Comparison of ENCODE assay signal across 10 mouse cellular contexts in genomic region chr11:4122742-4123579, GRCm38 (mm10). TPM values are rescaled to one million over a fixed set of nuclear protein-coding genes. Genes with fewer than 3 reads are reported as not detected.
DNase-seq lines count a peak whose midpoint lies in the region; ATAC-seq lines count a peak whose summit lies in the region.
"Had no signal": no experiment of that assay in that cellular context is flagged by ENCODE, and none has a peak within 500 bp of the region (broad histone marks: within the 10 kb centered on the region; RNA-seq: fewer than 3 reads in every experiment).

TSS of gene Sec14l2 (minus strand) at chr11:4123415.

- 0 out of 2 replicates have a peak within 1 kb of the TSS, but pooled peaks have one; percentile 0 for H3K4me3 ChIP-seq in liver, embryonic 15.5 days (replicated peaks)
- H3K4me3 ChIP-seq: forebrain, embryonic 12.5 days had no signal

- peaks cover 39% of the 10 kb centered on the region for H3K4me1 ChIP-seq in liver, embryonic 15.5 days (replicated peaks)

- peak within 1 kb of the TSS; percentile 31 for H3K4me2 ChIP-seq in liver, embryonic 15.5 days
- H3K4me2 ChIP-seq: forebrain, embryonic 12.5 days had no signal

- 0 out of 2 replicates have a peak within 1 kb of the TSS, but pooled peaks have one; percentile 6 for H3K9ac ChIP-seq in liver, embryonic 15.5 days
- H3K9ac ChIP-seq: forebrain, embryonic 12.5 days had no signal

- no peaks in the 10 kb centered on the region for H3K9me3 ChIP-seq in liver, embryonic 15.5 days (replicated peaks)

- peak; percentile 58 for ATAC-seq in common myeloid progenitor, adult 5-6 weeks (replicated peaks; ENCODE audit: low read depth, poor library complexity, severe bottlenecking)
- no peak for ATAC-seq in liver, embryonic 15.5 days (ENCODE audit: insufficient read depth)
- ATAC-seq: midbrain, embryonic 16.5 days had no signal

- H3K27me3 ChIP-seq in liver, embryonic 15.5 days = peaks cover 37% of the 10 kb centered on the region

- H3K27ac ChIP-seq in liver, embryonic 15.5 days (replicated peaks) = peak within 1 kb of the TSS; percentile 24; the same call in 1 of the 2 replicates
- H3K27ac ChIP-seq: forebrain, embryonic 12.5 days had no signal

- no peak for DNase-seq in left cerebral cortex, adult 8-10 months (ENCODE audit: low spot score in 2 of 2)
- no peak for DNase-seq in left cerebral cortex, adult 9 months (ENCODE audit: low spot score in 2 of 2)
- peak; percentile 51 for DNase-seq in thymus, postnatal 14 days
- no peak for DNase-seq in cerebellum, adult 9-11 months
- DNase-seq in urinary bladder, adult 2 months (ENCODE audit: low spot score) = no peak
- no peak for DNase-seq in embryo, embryonic 9.5 days (ENCODE audit: extremely low spot score)

- 38% methylated on average over 10 of the region's 10 CpGs for WGBS in liver, embryonic 15.5 days (ENCODE audit: insufficient replicate concordance)

- H3K36me3 ChIP-seq in liver, embryonic 15.5 days (replicated peaks) = no peaks in the 10 kb centered on the region
- H3K36me3 ChIP-seq: forebrain, embryonic 12.5 days had no signal

RNA-seq across cellular contexts. Expression of gene Sec14l2, which starts in this region (rescaled TPM):
- 10 to 100 TPM; 35.3 to 36.8 (median 36.4) TPM for total RNA-seq in left cerebral cortex, adult 8-10 months (2022)
- 2.1 and 3.7 TPM in 2 replicates for total RNA-seq in common myeloid progenitor, adult 5-6 weeks (2017)
- polyA plus RNA-seq in liver, embryonic 15.5 days (2015; fragmentation: Nextera tagmentation; extraction: Ambion mirVana) = 9.1 and 11.0 TPM in 2 replicates
- 1.3 and 1.4 TPM in 2 replicates for polyA plus RNA-seq in urinary bladder, adult 2 months (2012; rRNA removed)
